ENCODE assay signal across 19 mouse cellular contexts in the genomic region with DNA sequence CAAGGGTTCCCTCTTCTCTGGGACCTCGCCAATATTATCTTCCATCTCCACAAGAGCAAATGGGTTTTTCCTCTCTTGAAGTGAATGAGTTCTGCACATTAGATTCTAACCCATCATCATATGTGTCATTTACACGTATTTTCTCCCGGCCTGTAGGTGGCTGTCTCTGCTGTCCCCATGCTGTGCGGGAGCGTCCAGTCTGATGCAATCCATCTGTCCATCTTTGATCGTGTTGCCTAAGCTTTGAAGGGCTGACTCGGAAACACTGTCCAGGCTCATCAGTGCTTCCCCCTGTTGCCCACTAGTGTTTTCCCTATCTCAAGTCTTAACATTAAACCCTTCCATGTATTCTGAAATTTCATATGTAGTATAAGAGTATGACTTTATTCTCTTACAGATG. TPM values are rescaled to one million over a fixed set of nuclear protein-coding genes. Genes with fewer than 3 reads are reported as not detected.
DNase-seq lines count a peak whose midpoint lies in the region; ATAC-seq and TF ChIP-seq lines count a peak whose summit lies in the region.
"Had no signal": no experiment of that assay in that cellular context is flagged by ENCODE, and none has a peak within 500 bp of the region (broad histone marks: within the 10 kb centered on the region; RNA-seq: fewer than 3 reads in every experiment).

No protein-coding gene starts in this region.

- H3K9ac ChIP-seq in heart, postnatal 0 days (replicated peaks; ENCODE audit: low read depth, low read length), result no peak overlapping the region
- no peak overlapping the region for H3K9ac ChIP-seq in liver, postnatal 0 days (replicated peaks)
- no peak overlapping the region for H3K9ac ChIP-seq in liver, embryonic 12.5 days
- no peak overlapping the region for H3K9ac ChIP-seq in intestine, embryonic 15.5 days
- H3K9ac ChIP-seq: embryonic facial prominence, embryonic 13.5 days; forebrain, embryonic 12.5 days; hindbrain, embryonic 14.5 days had no signal

- no peaks in the 10 kb centered on the region for H3K9me3 ChIP-seq in heart, postnatal 0 days (replicated peaks; ENCODE audit: control insufficient read depth, low read length)
- H3K9me3 ChIP-seq in liver, postnatal 0 days (ENCODE audit: low read length), result no peaks in the 10 kb centered on the region
- H3K9me3 ChIP-seq in liver, embryonic 12.5 days (replicated peaks), result no peaks in the 10 kb centered on the region
- no peaks in the 10 kb centered on the region for H3K9me3 ChIP-seq in intestine, embryonic 15.5 days
- H3K9me3 ChIP-seq: embryonic facial prominence, embryonic 13.5 days; forebrain, embryonic 12.5 days had no signal

- DNase-seq in heart, postnatal 0 days (ENCODE audit: low spot score), result no peak
- DNase-seq in heart, adult 9 months (ENCODE audit: low spot score in 2 of 2), result no peak
- DNase-seq in liver, postnatal 0 days, result no peak
- DNase-seq in gastrocnemius, postnatal 14 days, result no peak
- DNase-seq: adrenal gland, adult 8-10 months; cerebellum, adult 11-12 months; cerebellum, adult 9-11 months; cerebellum, postnatal 36 days; gastrocnemius, adult 2 months; heart, adult 2 months; heart, postnatal 14 days had no signal

- TF ChIP-seq CTCF in heart, postnatal 0 days (IDR thresholded peaks at IDR 0.05; ENCODE audit: low read depth), result peak; percentile 5; the same call in 1 of the 2 replicates
- 0 out of 2 replicates have a peak, but pooled peaks have one; percentile 17 for TF ChIP-seq CTCF in liver, postnatal 0 days (IDR thresholded peaks at IDR 0.05; ENCODE audit: low read depth)

- H3K4me1 ChIP-seq in heart, postnatal 0 days (ENCODE audit: control insufficient read depth, insufficient read depth), result peaks cover 22% of the 10 kb centered on the region
- no peaks in the 10 kb centered on the region for H3K4me1 ChIP-seq in liver, postnatal 0 days (ENCODE audit: insufficient read depth)
- H3K4me1 ChIP-seq in liver, embryonic 12.5 days, result no peaks in the 10 kb centered on the region
- H3K4me1 ChIP-seq in intestine, embryonic 15.5 days (replicated peaks), result no peaks in the 10 kb centered on the region

- intact Hi-C loops in gastrocnemius, postnatal 14 days (cut with DNase I; ENCODE audit: low total_unique reads), result no loop called here

- H3K4me2 ChIP-seq in heart, postnatal 0 days (ENCODE audit: low read depth, low read length), result no peak overlapping the region
- no peak overlapping the region for H3K4me2 ChIP-seq in liver, postnatal 0 days (ENCODE audit: low read depth, low read length)
- no peak overlapping the region for H3K4me2 ChIP-seq in liver, embryonic 12.5 days
- no peak overlapping the region for H3K4me2 ChIP-seq in intestine, embryonic 15.5 days (replicated peaks)
- H3K4me2 ChIP-seq: embryonic facial prominence, embryonic 13.5 days; forebrain, embryonic 12.5 days; hindbrain, embryonic 14.5 days had no signal

- H3K27ac ChIP-seq in heart, postnatal 0 days (ENCODE audit: low read depth), result no peak overlapping the region
- H3K27ac ChIP-seq in liver, postnatal 0 days (ENCODE audit: low read depth), result no peak overlapping the region
- no peak overlapping the region for H3K27ac ChIP-seq in liver, embryonic 12.5 days
- no peak overlapping the region for H3K27ac ChIP-seq in intestine, embryonic 15.5 days
- H3K27ac ChIP-seq: embryonic facial prominence, embryonic 13.5 days; forebrain, embryonic 12.5 days; gastrocnemius, adult 2 months; heart, adult 2 months; hindbrain, embryonic 14.5 days had no signal

- H3K27me3 ChIP-seq in heart, postnatal 0 days (ENCODE audit: control insufficient read depth, insufficient read depth, low read length), result no peaks in the 10 kb centered on the region
- no peaks in the 10 kb centered on the region for H3K27me3 ChIP-seq in liver, postnatal 0 days (ENCODE audit: insufficient read depth, low read length)
- H3K27me3 ChIP-seq in liver, embryonic 12.5 days (replicated peaks), result no peaks in the 10 kb centered on the region
- no peaks in the 10 kb centered on the region for H3K27me3 ChIP-seq in intestine, embryonic 15.5 days (replicated peaks)
- H3K27me3 ChIP-seq: embryonic facial prominence, embryonic 13.5 days; forebrain, embryonic 12.5 days had no signal

- TF ChIP-seq EP300 in heart, postnatal 0 days (IDR thresholded peaks at IDR 0.05; ENCODE audit: low read depth), result no peak
- TF ChIP-seq EP300 in liver, postnatal 0 days (IDR thresholded peaks at IDR 0.05; ENCODE audit: low read depth), result no peak

- no peaks in the 10 kb centered on the region for H3K36me3 ChIP-seq in heart, postnatal 0 days (replicated peaks; ENCODE audit: control insufficient read depth, insufficient read depth, low read length)
- no peaks in the 10 kb centered on the region for H3K36me3 ChIP-seq in liver, postnatal 0 days (replicated peaks; ENCODE audit: insufficient read depth, low read length)
- no peaks in the 10 kb centered on the region for H3K36me3 ChIP-seq in liver, embryonic 12.5 days
- no peaks in the 10 kb centered on the region for H3K36me3 ChIP-seq in intestine, embryonic 15.5 days
- H3K36me3 ChIP-seq: embryonic facial prominence, embryonic 13.5 days had no signal

- no peak overlapping the region for H3K4me3 ChIP-seq in heart, postnatal 0 days (ENCODE audit: low read depth, low read length)
- no peak overlapping the region for H3K4me3 ChIP-seq in liver, postnatal 0 days (ENCODE audit: low read depth, low read length)
- H3K4me3 ChIP-seq in liver, embryonic 12.5 days, result no peak overlapping the region
- no peak overlapping the region for H3K4me3 ChIP-seq in intestine, embryonic 15.5 days (replicated peaks)
- H3K4me3 ChIP-seq: embryonic facial prominence, embryonic 13.5 days; forebrain, embryonic 12.5 days; gastrocnemius, adult 2 months; heart, adult 2 months had no signal

- WGBS in heart, postnatal 0 days, result 64% methylated on average over 7 of the region's 7 CpGs
- WGBS in liver, postnatal 0 days (ENCODE audit: insufficient replicate concordance), result 66% methylated on average over 7 of the region's 7 CpGs
- 70% methylated on average over 7 of the region's 7 CpGs for WGBS in liver, embryonic 12.5 days (ENCODE audit: insufficient replicate concordance)
- WGBS in intestine, embryonic 15.5 days, result 85% methylated on average over 7 of the region's 7 CpGs

- ATAC-seq in heart, postnatal 0 days (ENCODE audit: insufficient read depth, low read depth), result no peak
- no peak for ATAC-seq in liver, postnatal 0 days
- ATAC-seq in liver, embryonic 12.5 days, result no peak
- ATAC-seq in megakaryocyte, adult 5-6 weeks (ENCODE audit: poor library complexity, severe bottlenecking), result peak; percentile 78
- ATAC-seq in intestine, embryonic 15.5 days, result no peak
- ATAC-seq: intestine, postnatal 0 days had no signal

RNA-seq across cellular contexts. Expression of a gene that starts 36.1 kb away (rescaled TPM):
- 25.1 and 49.7 TPM in 2 replicates for total RNA-seq in heart, postnatal 0 days (2014; rRNA removed; ENCODE audit: low replicate concordance)
- polyA plus RNA-seq in heart, postnatal 0 days (2015; fragmentation: Nextera tagmentation; extraction: Ambion mirVana), result 21.8 and 23.5 TPM in 2 replicates
- polyA plus RNA-seq in liver, postnatal 0 days (2015; fragmentation: Nextera tagmentation; extraction: Ambion mirVana), result 1.1 and 1.2 TPM in 2 replicates
- polyA plus RNA-seq in liver, embryonic 12.5 days (2016; fragmentation: Nextera tagmentation; extraction: Ambion mirVana), result 4.6 and 4.7 TPM in 2 replicates
- 0.54 and 0.66 TPM in 2 replicates for total RNA-seq in megakaryocyte, adult 5-6 weeks (2015)
- total RNA-seq in megakaryocyte, adult 5-6 weeks (2017), result 0.20 TPM in 1 of 2 replicates, not detected in the other
- total RNA-seq in gastrocnemius, postnatal 14 days (2021), result under 1 TPM; 0.07 to 0.29 TPM
- 9.9 and 10.2 TPM in 2 replicates for polyA plus RNA-seq in intestine, embryonic 15.5 days (2015; fragmentation: Nextera tagmentation; extraction: Ambion mirVana)
- total RNA-seq: gastrocnemius, adult 2 months; hematopoietic stem cell, adult 5-6 weeks had no signal
